Mouse (Mus musculus) liver, adult 2 months (tissue): Measurements from ENCODE around the gene Gm20388.

Experiments used
- CTCF ChIP-seq: fragments of 200-500 bp; IDR thresholded peaks from 2 replicates; pipeline ENCODE4 v1.5.1; 2011; ENCODE audit warnings: low read depth, low read length, control low read depth
- POLR2A ChIP-seq: fragments of 200-500 bp; IDR thresholded peaks from 2 replicates; pipeline ENCODE4 v1.6.1; 2011; ENCODE audit warnings: low read length, control low read depth; ENCODE audit not compliant: insufficient read depth; ENCODE audit errors: extremely low read depth

DNA sequence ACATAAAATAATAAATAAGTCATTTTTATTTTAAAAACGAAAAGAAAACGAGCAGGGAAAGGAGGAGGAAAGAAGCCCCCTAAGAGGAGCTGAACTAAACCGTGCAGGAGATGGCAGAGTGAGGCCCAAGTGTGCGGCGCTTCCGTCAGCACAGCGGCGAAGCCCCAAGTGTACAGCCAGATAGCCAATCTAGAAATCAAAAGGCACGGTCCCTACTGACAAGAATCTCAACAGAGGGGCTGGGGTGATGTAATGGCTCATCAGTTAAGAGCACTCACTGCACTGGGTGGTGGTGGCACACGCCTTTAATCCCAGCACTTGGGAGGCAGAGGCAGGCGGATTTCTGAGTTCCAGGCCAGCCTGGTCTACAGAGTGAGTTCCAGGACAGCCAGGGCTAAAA lies 3126.8 kb downstream of the Gm20388 start:
- TF ChIP-seq POLR2A = no peak
- TF ChIP-seq CTCF = no peak
